Mouse (Mus musculus) megakaryocyte, embryonic 14.5 days (primary cell): ENCODE measurements around the gene Gm43552.

Source experiments
- FLI1 ChIP-seq: IDR thresholded peaks from 2 replicates; pipeline ENCODE4 v1.6.1; 2012; ENCODE audit warnings: low read length, inconsistent platforms, mixed read lengths
- GATA1 ChIP-seq: IDR thresholded peaks from 3 replicates; pipeline ENCODE4 v1.6.1; 2012; ENCODE audit warnings: mixed read lengths, low read length, inconsistent platforms, borderline replicate concordance

DNA sequence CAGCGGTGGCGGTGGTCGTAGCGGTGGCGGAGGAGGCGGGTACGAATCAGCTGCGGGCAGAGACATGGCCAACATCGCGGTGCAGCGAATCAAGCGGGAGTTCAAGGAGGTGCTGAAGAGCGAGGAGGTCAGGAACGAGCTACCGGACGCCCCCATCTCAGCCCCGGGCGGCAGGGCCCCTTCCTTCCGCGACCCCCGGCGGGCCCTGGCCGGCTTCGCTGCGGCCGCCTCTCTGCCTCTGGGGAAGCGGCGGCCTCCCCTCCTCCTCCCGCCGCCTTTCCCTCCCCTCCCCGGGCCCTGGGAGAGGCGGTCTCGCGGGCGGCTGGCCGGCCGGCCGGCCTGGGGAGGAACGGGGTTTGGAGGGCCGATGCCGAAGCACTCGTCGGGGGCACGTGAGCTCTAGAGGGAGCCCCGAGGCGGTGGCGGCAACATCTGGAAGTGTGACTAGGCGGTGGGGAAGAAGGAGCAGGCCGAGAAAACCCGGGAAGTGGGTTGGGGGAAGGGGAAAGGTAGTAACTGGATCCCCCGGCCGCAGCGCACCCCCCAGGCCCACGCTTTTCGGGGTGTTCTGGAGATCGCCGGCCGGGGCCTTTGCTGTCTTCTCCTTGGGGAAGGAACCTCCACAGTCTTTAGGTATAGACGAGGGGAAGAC is 44.9 kb upstream of the Gm43552 start:
- TF ChIP-seq GATA1 (no peak), FLI1 (no peak)
